Mouse (Mus musculus): ENCODE measurements at regions not wholly inside any gene's neighbourhood (a gene's known extent, or its start where the extent isn't known, plus 50 kb on each side); places are given as distances from the start of the nearest gene placed in this dataset.

- 70% methylated on average over 2 of the region's 2 CpGs for WGBS
- Histone ChIP-seq H3K4me3 (no peak overlapping the region), H3K9me3 (no peaks in the 10 kb centered on the region), H3K36me3 (no peaks in the 10 kb centered on the region), H3K27me3 (ENCODE audit: insufficient read depth, poor library complexity, severe bottlenecking) (0 out of 2 replicates have a peak, but pooled peaks cover 6% of the 10 kb centered on the region), H3K4me1 (peaks cover 11% of the 10 kb centered on the region; the same call in 1 of the 2 replicates), H3K27ac (no peak overlapping the region)
- DNase-seq (ENCODE audit: low spot score), result no peak
Observed at GRCm38 (mm10) chr7:136127576-136127975, 411.4 kb upstream of the Mki67 start.

GRCm38 (mm10) chr7:136129721-136130123 is 413.6 kb upstream of the Mki67 start:
- no peak for DNase-seq (ENCODE audit: low spot score)
- Histone ChIP-seq H3K27me3 (ENCODE audit: insufficient read depth, poor library complexity, severe bottlenecking) (0 out of 2 replicates have a peak, but pooled peaks cover 6% of the 10 kb centered on the region), H3K9me3 (no peaks in the 10 kb centered on the region), H3K4me3 (no peak overlapping the region), H3K36me3 (no peaks in the 10 kb centered on the region), H3K27ac (0 out of 2 replicates have a peak overlapping the region, but pooled peaks have one; percentile 42), H3K4me1 (peaks cover 11% of the 10 kb centered on the region; the same call in 1 of the 2 replicates)
- 30% methylated on average over 7 of the region's 7 CpGs for WGBS

GRCm38 (mm10) chr7:136130666-136131239 is 414.6 kb upstream of the Mki67 start:
- no peak overlapping the region for H3K27ac ChIP-seq
- H3K27me3 ChIP-seq (ENCODE audit: insufficient read depth, poor library complexity, severe bottlenecking), result no peaks in the 10 kb centered on the region
- 50% methylated on average over 10 of the region's 10 CpGs for WGBS
- H3K4me1 ChIP-seq, result peaks cover 11% of the 10 kb centered on the region; the same call in 1 of the 2 replicates
- no peak for DNase-seq (ENCODE audit: low spot score)
- H3K9me3 ChIP-seq, result no peaks in the 10 kb centered on the region
- no peak overlapping the region for H3K4me3 ChIP-seq
- no peaks in the 10 kb centered on the region for H3K36me3 ChIP-seq

GRCm38 (mm10) chr7:136132976-136133375 is 416.8 kb upstream of the Mki67 start:
- no peak for DNase-seq (ENCODE audit: low spot score)
- H3K4me1 ChIP-seq, result peaks cover 11% of the 10 kb centered on the region; the same call in 1 of the 2 replicates
- 73% methylated on average over 2 of the region's 2 CpGs for WGBS
- H3K27me3 ChIP-seq (ENCODE audit: insufficient read depth, poor library complexity, severe bottlenecking), result no peaks in the 10 kb centered on the region
- no peaks in the 10 kb centered on the region for H3K36me3 ChIP-seq
- no peak overlapping the region for H3K27ac ChIP-seq
- no peaks in the 10 kb centered on the region for H3K9me3 ChIP-seq
- H3K4me3 ChIP-seq, result no peak overlapping the region

- Histone ChIP-seq H3K27ac (no peak overlapping the region), H3K27me3 (ENCODE audit: insufficient read depth, poor library complexity, severe bottlenecking) (no peaks in the 10 kb centered on the region; the same call in 1 of the 2 replicates), H3K4me3 (no peak overlapping the region), H3K9me3 (no peaks in the 10 kb centered on the region), H3K36me3 (no peaks in the 10 kb centered on the region), H3K4me1 (no peaks in the 10 kb centered on the region)
- DNase-seq (ENCODE audit: low spot score), result no peak
- 62% methylated on average over 1 of the region's 1 CpGs for WGBS
Observed at GRCm38 (mm10) chr7:136136666-136137065, 420.5 kb upstream of the Mki67 start.

- 73% methylated on average over 2 of the region's 2 CpGs for WGBS
- H3K27me3 ChIP-seq (ENCODE audit: insufficient read depth, poor library complexity, severe bottlenecking), result no peaks in the 10 kb centered on the region; the same call in 1 of the 2 replicates
- no peak for DNase-seq (ENCODE audit: low spot score)
- no peak overlapping the region for H3K4me3 ChIP-seq
- no peaks in the 10 kb centered on the region for H3K4me1 ChIP-seq
- no peaks in the 10 kb centered on the region for H3K36me3 ChIP-seq
- H3K9me3 ChIP-seq, result no peaks in the 10 kb centered on the region
- H3K27ac ChIP-seq, result no peak overlapping the region
Observed at GRCm38 (mm10) chr7:136137341-136137740, 421.2 kb upstream of the Mki67 start.

- H3K4me1 ChIP-seq, result no peaks in the 10 kb centered on the region
- no peaks in the 10 kb centered on the region for H3K36me3 ChIP-seq
- H3K4me3 ChIP-seq, result no peak overlapping the region
- no peaks in the 10 kb centered on the region; the same call in 1 of the 2 replicates for H3K27me3 ChIP-seq (ENCODE audit: insufficient read depth, poor library complexity, severe bottlenecking)
- H3K9me3 ChIP-seq, result no peaks in the 10 kb centered on the region
- WGBS, result 77% methylated on average over 15 of the region's 15 CpGs
- DNase-seq (ENCODE audit: low spot score), result no peak
- H3K27ac ChIP-seq, result no peak overlapping the region
Observed at GRCm38 (mm10) chr7:136137831-136138602, 421.9 kb upstream of the Mki67 start.

GRCm38 (mm10) chr7:136142832-136143231 is 426.7 kb upstream of the Mki67 start:
- Histone ChIP-seq H3K4me1 (no peaks in the 10 kb centered on the region), H3K4me3 (no peak overlapping the region), H3K36me3 (no peaks in the 10 kb centered on the region), H3K9me3 (no peaks in the 10 kb centered on the region), H3K27ac (no peak overlapping the region), H3K27me3 (ENCODE audit: insufficient read depth, poor library complexity, severe bottlenecking) (no peaks in the 10 kb centered on the region; the same call in 1 of the 2 replicates)
- no peak for DNase-seq (ENCODE audit: low spot score)

GRCm38 (mm10) chr7:136150196-136150595 is 434.0 kb upstream of the Mki67 start:
- no peak for DNase-seq (ENCODE audit: low spot score)
- H3K9me3 ChIP-seq, result no peaks in the 10 kb centered on the region
- no peaks in the 10 kb centered on the region for H3K27me3 ChIP-seq (ENCODE audit: insufficient read depth, poor library complexity, severe bottlenecking)
- no peak overlapping the region for H3K27ac ChIP-seq
- 64% methylated on average over 5 of the region's 5 CpGs for WGBS
- no peaks in the 10 kb centered on the region for H3K36me3 ChIP-seq
- H3K4me3 ChIP-seq, result no peak overlapping the region
- H3K4me1 ChIP-seq, result no peaks in the 10 kb centered on the region

GRCm38 (mm10) chr7:136151301-136151930 is 435.3 kb upstream of the Mki67 start:
- WGBS, result 59% methylated on average over 4 of the region's 4 CpGs
- H3K27me3 ChIP-seq (ENCODE audit: insufficient read depth, poor library complexity, severe bottlenecking), result no peaks in the 10 kb centered on the region
- H3K4me3 ChIP-seq, result no peak overlapping the region
- H3K27ac ChIP-seq, result no peak overlapping the region
- DNase-seq (ENCODE audit: low spot score), result no peak
- no peaks in the 10 kb centered on the region for H3K9me3 ChIP-seq
- no peaks in the 10 kb centered on the region for H3K36me3 ChIP-seq
- no peaks in the 10 kb centered on the region for H3K4me1 ChIP-seq

GRCm38 (mm10) chr7:136152470-136152869 is 436.3 kb upstream of the Mki67 start:
- Histone ChIP-seq H3K36me3 (no peaks in the 10 kb centered on the region), H3K4me1 (no peaks in the 10 kb centered on the region), H3K27me3 (ENCODE audit: insufficient read depth, poor library complexity, severe bottlenecking) (no peaks in the 10 kb centered on the region), H3K4me3 (no peak overlapping the region), H3K9me3 (no peaks in the 10 kb centered on the region), H3K27ac (no peak overlapping the region)
- 28% methylated on average over 5 of the region's 5 CpGs for WGBS
- DNase-seq (ENCODE audit: low spot score), result no peak

- no peaks in the 10 kb centered on the region for H3K27me3 ChIP-seq (ENCODE audit: insufficient read depth, poor library complexity, severe bottlenecking)
- 64% methylated on average over 3 of the region's 3 CpGs for WGBS
- no peak overlapping the region for H3K4me3 ChIP-seq
- H3K27ac ChIP-seq, result no peak overlapping the region
- no peak for DNase-seq (ENCODE audit: low spot score)
- H3K36me3 ChIP-seq, result no peaks in the 10 kb centered on the region
- H3K4me1 ChIP-seq, result no peaks in the 10 kb centered on the region
- no peaks in the 10 kb centered on the region for H3K9me3 ChIP-seq
Observed at GRCm38 (mm10) chr7:136153621-136154020, 437.5 kb upstream of the Mki67 start.

GRCm38 (mm10) chr7:136159136-136159535 is 443.0 kb upstream of the Mki67 start:
- Histone ChIP-seq H3K4me3 (no peak overlapping the region), H3K9me3 (no peaks in the 10 kb centered on the region), H3K4me1 (no peaks in the 10 kb centered on the region), H3K27ac (no peak overlapping the region), H3K27me3 (ENCODE audit: insufficient read depth, poor library complexity, severe bottlenecking) (no peaks in the 10 kb centered on the region), H3K36me3 (no peaks in the 10 kb centered on the region)
- 49% methylated on average over 4 of the region's 4 CpGs for WGBS
- DNase-seq (ENCODE audit: low spot score), result no peak

All from heart, embryonic 10.5 days (tissue).